Mouse (Mus musculus) lung, postnatal 0 days (tissue): ENCODE data around the gene Ssr4.

ENCODE experiments used
- CTCF ChIP-seq: IDR thresholded peaks from 2 replicates; pipeline ENCODE4 v1.5.1; 2016; ENCODE audit warnings: antibody characterized with exemption, mild to moderate bottlenecking
- EP300 ChIP-seq: IDR thresholded peaks from 2 replicates; pipeline ENCODE4 v1.6.1; 2016; ENCODE audit warnings: antibody characterized with exemption, mild to moderate bottlenecking, control low read depth

DNA sequence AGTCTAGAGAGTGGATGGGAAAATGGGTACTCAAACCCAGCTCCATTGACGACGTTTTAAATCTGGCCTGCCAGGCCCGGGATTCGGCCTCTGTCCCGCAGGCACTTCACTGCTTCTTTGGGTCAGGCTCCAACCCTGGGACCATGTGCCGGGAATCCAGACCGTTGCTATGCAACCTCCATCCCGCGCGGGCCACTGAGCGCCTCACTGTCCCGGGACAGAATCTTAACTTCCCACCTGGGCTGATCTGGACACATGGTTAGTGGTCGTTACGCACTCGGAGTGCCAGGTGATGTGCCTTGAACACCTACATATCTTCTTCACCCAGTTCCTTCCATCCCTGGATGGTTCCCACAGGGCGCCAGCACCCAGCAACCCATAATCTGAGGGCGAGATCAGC is 36.9 kb downstream of the Ssr4 start:
- TF ChIP-seq CTCF (no peak), EP300 (no peak)
